Mouse (Mus musculus) thymus, postnatal 14 days (tissue): ENCODE data around the gene Cntn6.

Source experiments
- DNase-seq: peaks from one replicate; pipeline ENCODE4 v3.0.0; 2021

Gene Cntn6

GRCm38 (mm10) chr6:104761226-104761625 is 268.6 kb downstream of the Cntn6 start:
- no peak for DNase-seq

GRCm38 (mm10) chr6:104783891-104784290 is 291.3 kb downstream of the Cntn6 start:
- DNase-seq = no peak

- no peak for DNase-seq
Observed at GRCm38 (mm10) chr6:104787502-104787901, 294.9 kb downstream of the Cntn6 start.

GRCm38 (mm10) chr6:104808526-104808925 is 315.9 kb downstream of the Cntn6 start:
- DNase-seq = no peak

GRCm38 (mm10) chr6:104815610-104816009 is 323.0 kb downstream of the Cntn6 start:
- no peak for DNase-seq

- no peak for DNase-seq
Observed at GRCm38 (mm10) chr6:104879711-104880110, 387.1 kb downstream of the Cntn6 start.

- DNase-seq = no peak
Observed at GRCm38 (mm10) chr6:104884021-104884420, 391.4 kb downstream of the Cntn6 start.

- DNase-seq = no peak
Observed at GRCm38 (mm10) chr6:104885829-104886228, 393.2 kb downstream of the Cntn6 start.

GRCm38 (mm10) chr6:104891071-104891470 is 398.5 kb downstream of the Cntn6 start:
- DNase-seq = no peak
